20 mouse cellular contexts compared by ENCODE assay signal in the genomic region with DNA sequence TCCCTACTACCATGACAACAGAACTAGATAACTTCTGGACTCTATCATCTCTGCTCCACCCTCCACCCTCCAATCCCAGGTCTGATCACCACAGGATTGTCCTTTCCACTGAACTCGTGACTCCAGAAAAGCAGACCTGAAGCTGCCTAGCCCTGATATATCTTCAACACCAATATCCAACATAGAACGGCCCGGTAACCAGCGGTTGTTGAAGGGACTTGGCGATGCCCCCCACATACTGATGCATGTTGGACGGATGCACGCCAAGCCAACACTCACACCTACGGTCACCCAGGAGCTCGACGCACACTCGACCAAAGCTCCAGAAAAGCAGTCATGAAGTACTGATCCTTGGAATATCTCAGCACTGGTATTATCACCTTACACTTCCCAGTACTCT. TPM values are rescaled to one million over a fixed set of nuclear protein-coding genes. Genes with fewer than 3 reads are reported as not detected.
A peak's percentile ranks its signal among the peaks of the same experiment; 100 is the strongest.
DNase-seq lines count a peak whose midpoint lies in the region; ATAC-seq and TF ChIP-seq lines count a peak whose summit lies in the region.
"Had no signal": no experiment of that assay in that cellular context is flagged by ENCODE, and none has a peak within 500 bp of the region (broad histone marks: within the 10 kb centered on the region; RNA-seq: fewer than 3 reads in every experiment).

No protein-coding gene starts in this region.

- H3K9ac ChIP-seq in CH12.LX (ENCODE audit: insufficient read depth, low read depth), result peak overlapping the region; percentile 93
- H3K9ac ChIP-seq: heart, embryonic 12.5 days; hindbrain, embryonic 14.5 days had no signal

- no peak for TF ChIP-seq POLR2A in CH12.LX (IDR thresholded peaks at IDR 0.05; ENCODE audit: low read depth, low read length)

- in situ Hi-C loops in CH12.LX (cut with MboI; ENCODE audit: low pct_ligation_motif_present, low pct_unique_long_range_greater_than_20kb, low sequenced_read_pairs), result loop anchor here (5.0 kb wide), 3 partner anchors 34 to 146 kb away; no protein-coding TSS in a partner anchor

- peaks cover 51% of the 10 kb centered on the region for H3K36me3 ChIP-seq in megakaryocyte, embryonic 14.5 days (replicated peaks; ENCODE audit: low read length)
- H3K36me3 ChIP-seq in CH12.LX (replicated peaks in 1 of 2; ENCODE audit: control insufficient read depth in 1 of 2, insufficient read depth in 1 of 2, low read length in 1 of 2) (peaks cover 0 to 27% of the 10 kb centered on the region in 2 experiments), macrophage (ENCODE audit: inconsistent target) (no peaks in the 10 kb centered on the region)
- H3K36me3 ChIP-seq: embryonic facial prominence, embryonic 10.5 days; forebrain, embryonic 10.5 days; G1E; heart, embryonic 12.5 days had no signal

- H3K4me2 ChIP-seq in CH12.LX (ENCODE audit: insufficient read depth, low read depth, poor library complexity, severe bottlenecking), result peak overlapping the region; percentile 88; the same call in 1 of the 2 replicates
- H3K4me2 ChIP-seq: heart, embryonic 12.5 days; hindbrain, embryonic 14.5 days had no signal

- H3K27ac ChIP-seq in CH12.LX (ENCODE audit: insufficient read depth, low read depth) (peak overlapping the region; percentile 97), macrophage (no peak overlapping the region)
- no peak overlapping the region for H3K27ac ChIP-seq in brown adipose tissue, adult 24 weeks (replicated peaks; ENCODE audit: low read depth, low read length)
- H3K27ac ChIP-seq: embryonic facial prominence, embryonic 10.5 days; forebrain, embryonic 10.5 days; gastrocnemius, adult 2 months; hindbrain, embryonic 10.5 days; hindbrain, embryonic 14.5 days had no signal

- no peak for TF ChIP-seq CTCF in CH12.LX (conservative IDR thresholded peaks at IDR 0.05 in 1 of 2, IDR thresholded peaks at IDR 0.05 in 1 of 2; ENCODE audit: low read depth in 2 of 2, low read length in 2 of 2)

- no peak for ATAC-seq in megakaryocyte, adult 5-6 weeks (ENCODE audit: poor library complexity, severe bottlenecking)
- ATAC-seq: forebrain, embryonic 14.5 days had no signal

- peaks cover 70% of the 10 kb centered on the region for H3K4me1 ChIP-seq in megakaryocyte, embryonic 14.5 days
- peaks cover 24 to 45% of the 10 kb centered on the region in 2 experiments for H3K4me1 ChIP-seq in CH12.LX (ENCODE audit: control insufficient read depth in 1 of 2, insufficient read depth in 2 of 2)
- H3K4me1 ChIP-seq in brown adipose tissue, adult 24 weeks (ENCODE audit: control insufficient read depth, insufficient read depth, insufficient read length, low read length), result no peaks in the 10 kb centered on the region

- no peak for DNase-seq in CH12.LX (ENCODE audit: extremely low read depth)
- DNase-seq in adrenal gland, adult 2 months, result no peak
- no peak for DNase-seq in adipocyte (ENCODE audit: low spot score)
- DNase-seq: adrenal gland, postnatal 25 days; cerebellum, adult 18-20 months; cerebellum, adult 9-11 months; gastrocnemius, adult 2 months; gastrocnemius, postnatal 25 days had no signal

- dilution Hi-C loops in CH12.LX (cut with MboI; ENCODE audit: extremely low pct_ligation_motif_present, extremely low pct_unique_long_range_greater_than_20kb, low sequenced_read_pairs), result no loop called here

- H3K4me3 ChIP-seq in megakaryocyte, embryonic 14.5 days (replicated peaks), result peak overlapping the region; percentile 72
- H3K4me3 ChIP-seq in CH12.LX (replicated peaks in 1 of 3; ENCODE audit: low read depth in 2 of 3, low read length in 2 of 3, poor library complexity in 1 of 3), result peak overlapping the region; percentile 73 to 96 (median 92)
- peak overlapping the region; percentile 47 for H3K4me3 ChIP-seq in brown adipose tissue, adult 24 weeks (ENCODE audit: insufficient read depth, low read depth, low read length)
- H3K4me3 ChIP-seq in macrophage (ENCODE audit: inconsistent target), result peak overlapping the region; percentile 53
- H3K4me3 ChIP-seq: embryonic facial prominence, embryonic 10.5 days; erythroblast, embryonic 14.5 days; forebrain, embryonic 10.5 days; gastrocnemius, adult 2 months; heart, embryonic 12.5 days; hindbrain, embryonic 10.5 days had no signal

- TF ChIP-seq RAD21 in CH12.LX (IDR thresholded peaks at IDR 0.05; ENCODE audit: low read depth, low read length), result no peak

- H3K79me2 ChIP-seq in CH12.LX (replicated peaks; ENCODE audit: control insufficient read depth, extremely low read depth, insufficient read depth, poor library complexity, severe bottlenecking) (peaks cover 52% of the 10 kb centered on the region), macrophage (ENCODE audit: inconsistent target) (peaks cover 57% of the 10 kb centered on the region)

- TF ChIP-seq EP300 in CH12.LX (IDR thresholded peaks at IDR 0.05; ENCODE audit: low read length), result no peak

- peaks cover 11% of the 10 kb centered on the region for H3K9me3 ChIP-seq in megakaryocyte, embryonic 14.5 days
- peaks cover 13% of the 10 kb centered on the region for H3K9me3 ChIP-seq in CH12.LX (replicated peaks; ENCODE audit: low read length)

- 73% methylated on average over 10 of the region's 11 CpGs for WGBS in macrophage (ENCODE audit: missing documents)

- peaks cover 41% of the 10 kb centered on the region for H3K27me3 ChIP-seq in megakaryocyte, embryonic 14.5 days (replicated peaks)
- peaks cover 7% of the 10 kb centered on the region for H3K27me3 ChIP-seq in CH12.LX (replicated peaks)

TF ChIP-seq in CH12.LX, 34 proteins besides CTCF, POLR2A, EP300 and RAD21 (continues in another document):
- TF ChIP-seq MXI1 (IDR thresholded peaks at IDR 0.05; ENCODE audit: low read depth, low read length), result peak; percentile 33; the same call in 1 of the 2 replicates
- no peak for TF ChIP-seq PAX5 (IDR thresholded peaks at IDR 0.05; ENCODE audit: low read length)
- TF ChIP-seq ZC3H11A (IDR thresholded peaks at IDR 0.05; ENCODE audit: low read depth, low read length), result no peak
- TF ChIP-seq MYC (IDR thresholded peaks at IDR 0.05; ENCODE audit: low read depth, low read length), result no peak
- TF ChIP-seq ZKSCAN1 (IDR thresholded peaks at IDR 0.05; ENCODE audit: borderline replicate concordance, low read depth, low read length), result no peak
- TF ChIP-seq HCFC1 (IDR thresholded peaks at IDR 0.05; ENCODE audit: low read depth, low read length), result peak; percentile 22; the same call in 1 of the 2 replicates
- 0 out of 2 replicates have a peak, but pooled peaks have one; percentile 57 for TF ChIP-seq RCOR1 (conservative IDR thresholded peaks at IDR 0.05; ENCODE audit: low read depth, low read length)
- peak; percentile 56 for TF ChIP-seq CHD1 (IDR thresholded peaks at IDR 0.05; ENCODE audit: low read depth, low read length)
- no peak for TF ChIP-seq SIN3A (IDR thresholded peaks at IDR 0.05; ENCODE audit: low read length)

RNA-seq across cellular contexts. Expression of a gene that starts 48.3 kb away (rescaled TPM):
- 141 and 174 TPM in 2 replicates for polyA plus RNA-seq in megakaryocyte, embryonic 14.5 days (2012; ENCODE audit: insufficient read depth, low replicate concordance)
- 30.1 and 31.6 TPM in 2 replicates for total RNA-seq in megakaryocyte, adult 5-6 weeks (2015)
- 5.2 and 6.1 TPM in 2 replicates for total RNA-seq in megakaryocyte, adult 5-6 weeks (2017)
- 28.2 and 46.1 TPM in 2 replicates for total RNA-seq in CH12.LX (2012; rRNA removed)
- total RNA-seq in CH12.LX (2014; rRNA removed), result 7.3 and 8.9 TPM in 2 replicates
- 72.1 and 102 TPM in 2 replicates for polyA plus RNA-seq in CH12.LX (2012; ENCODE audit: insufficient read length, low read depth)
- 0.52 and 0.79 TPM in 2 replicates for polyA plus RNA-seq in brown adipose tissue, adult 24 weeks (2012; ENCODE audit: insufficient read depth, insufficient read length, missing spikeins)
- total RNA-seq in macrophage (2018; cell fraction: chromatin; rRNA removed), result 100 to 1,000 TPM in 11 of 26 experiments, 10 to 100 TPM in 14, 1 to 10 TPM in 1; 5.2 to 291 (median 63.5) TPM
- total RNA-seq in macrophage (2018; cell fraction: cytosol; rRNA removed), result 10 to 100 TPM; 10.0 to 91.8 (median 32.8) TPM
- 100 to 1,000 TPM in 8 of 26 experiments, 10 to 100 TPM in 18; 10.8 to 160 (median 53.8) TPM for total RNA-seq in macrophage (2018; cell fraction: nucleus; rRNA removed)
- 10.3 to 30.9 TPM (median 23.9 TPM) in 3 replicates for polyA plus RNA-seq in macrophage (2018)
- under 1 TPM; 0.46 to 0.90 TPM for total RNA-seq in adrenal gland, adult 2 months (2021)
- polyA plus RNA-seq in adrenal gland, adult 2 months (2012; rRNA removed), result 2.7 and 3.2 TPM in 2 replicates

RNA-seq across cellular contexts. Expression of a gene that starts 58.9 kb away (rescaled TPM):
- polyA plus RNA-seq in megakaryocyte, embryonic 14.5 days (2012; ENCODE audit: insufficient read depth, low replicate concordance), result 21.6 and 42.6 TPM in 2 replicates
- total RNA-seq in megakaryocyte, adult 5-6 weeks (2015), result 6.7 and 6.8 TPM in 2 replicates
- total RNA-seq in megakaryocyte, adult 5-6 weeks (2017), result 6.8 and 7.2 TPM in 2 replicates
- total RNA-seq in CH12.LX (2012; rRNA removed) (11.2 and 11.8 TPM in 2 replicates), CH12.LX (2014; rRNA removed) (2.8 and 3.4 TPM in 2 replicates)
- polyA plus RNA-seq in CH12.LX (2012; ENCODE audit: insufficient read length, low read depth) (11.9 and 13.3 TPM in 2 replicates), macrophage (2018) (5.7 to 7.6 TPM (median 6.5 TPM) in 3 replicates)
- polyA plus RNA-seq in brown adipose tissue, adult 24 weeks (2012; ENCODE audit: insufficient read depth, insufficient read length, missing spikeins), result 5.9 and 7.6 TPM in 2 replicates
- total RNA-seq in macrophage (2018; cell fraction: chromatin; rRNA removed), result 10 to 100 TPM in 1 of 26 experiments, 1 to 10 TPM in 25; 2.2 to 10.0 (median 6.0) TPM
- 10 to 100 TPM in 5 of 26 experiments, 1 to 10 TPM in 21; 3.3 to 10.7 (median 7.5) TPM for total RNA-seq in macrophage (2018; cell fraction: cytosol; rRNA removed)
- 10 to 100 TPM in 8 of 26 experiments, 1 to 10 TPM in 18; 3.8 to 12.7 (median 6.8) TPM for total RNA-seq in macrophage (2018; cell fraction: nucleus; rRNA removed)
- 10 to 100 TPM; 21.3 to 21.9 TPM for total RNA-seq in adrenal gland, adult 2 months (2021)
- polyA plus RNA-seq in adrenal gland, adult 2 months (2012; rRNA removed), result 60.8 and 61.2 TPM in 2 replicates

RNA-seq across cellular contexts. Expression of a gene that starts 59.1 kb away (rescaled TPM):
- 6.5 and 20.1 TPM in 2 replicates for polyA plus RNA-seq in megakaryocyte, embryonic 14.5 days (2012; ENCODE audit: insufficient read depth, low replicate concordance)
- 1.1 and 1.6 TPM in 2 replicates for total RNA-seq in megakaryocyte, adult 5-6 weeks (2015)
- total RNA-seq in megakaryocyte, adult 5-6 weeks (2017), result 2.0 and 2.6 TPM in 2 replicates
- total RNA-seq in CH12.LX (2012; rRNA removed), result 0.88 and 2.1 TPM in 2 replicates
- 0.80 and 1.0 TPM in 2 replicates for total RNA-seq in CH12.LX (2014; rRNA removed)
- polyA plus RNA-seq in CH12.LX (2012; ENCODE audit: insufficient read length, low read depth), result 1.5 and 2.0 TPM in 2 replicates
- 2.8 and 3.5 TPM in 2 replicates for polyA plus RNA-seq in brown adipose tissue, adult 24 weeks (2012; ENCODE audit: insufficient read depth, insufficient read length, missing spikeins)
- total RNA-seq in macrophage (2018; cell fraction: chromatin; rRNA removed), result 10 to 100 TPM in 2 of 26 experiments, 1 to 10 TPM in 24; 4.0 to 11.9 (median 6.7) TPM
- under 1 TPM in 25 of 26 experiments, not detected in 1; 0.07 to 0.39 (median 0.15) TPM for total RNA-seq in macrophage (2018; cell fraction: cytosol; rRNA removed)
- total RNA-seq in macrophage (2018; cell fraction: nucleus; rRNA removed), result 1 to 10 TPM in 25 of 26 experiments, under 1 TPM in 1; 0.97 to 7.7 (median 3.3) TPM
- 0.22 to 0.47 TPM (median 0.26 TPM) in 3 replicates for polyA plus RNA-seq in macrophage (2018)
- 10 to 100 TPM; 14.5 to 18.5 TPM for total RNA-seq in adrenal gland, adult 2 months (2021)
- polyA plus RNA-seq in adrenal gland, adult 2 months (2012; rRNA removed), result 54.9 and 71.3 TPM in 2 replicates
